Mouse (Mus musculus) bone marrow macrophage, adult 2 months (primary cell): ENCODE measurements around the gene Prr23a1. TPM values are rescaled to one million over a fixed set of nuclear protein-coding genes. Genes with fewer than 3 reads are reported as not detected.

Source experiments
- H3K27ac ChIP-seq: 2 replicates; pipeline ENCODE4 v1.5.1; 2012; ENCODE audit warnings: low read depth, low read length; ENCODE audit not compliant: insufficient read depth
- H3K4me1 ChIP-seq: 2 replicates; pipeline ENCODE4 v1.6.1; 2012; ENCODE audit warnings: low read length; ENCODE audit not compliant: control insufficient read depth, insufficient read depth
- H3K4me3 ChIP-seq: 2 replicates; pipeline ENCODE4 v1.5.1; 2012; ENCODE audit warnings: mild to moderate bottlenecking, low read length, moderate library complexity; ENCODE audit not compliant: insufficient read depth
- CTCF ChIP-seq: IDR thresholded peaks from 2 replicates; pipeline ENCODE4 v1.5.1; 2012; ENCODE audit warnings: low read depth, mild to moderate bottlenecking, low read length, moderate library complexity
- POLR2A ChIP-seq: IDR thresholded peaks from 2 replicates; pipeline ENCODE4 v1.6.1; 2012; ENCODE audit warnings: mild to moderate bottlenecking, low read depth, low read length, borderline replicate concordance
- polyA plus RNA-seq: library from polyadenylated mRNA; stranded (reverse); fragments of >200 nt; gene quantifications from 2 replicates; pipeline ENCODE4 v1.2.4, GENCODE M21; 2012; ENCODE audit not compliant: missing spikeins, insufficient read depth, insufficient read length

Gene Prr23a1
- polyA plus RNA-seq, 1 experiment, result not detected

- H3K4me3 ChIP-seq, result no peak overlapping the region
- no peaks in the 10 kb centered on the region for H3K4me1 ChIP-seq
- TF ChIP-seq CTCF (no peak), POLR2A (no peak)
- H3K27ac ChIP-seq, result no peak overlapping the region
These were observed 21.8 kb upstream of the Prr23a1 start for GRCm38 (mm10) chr9:98820461-98820860.

- no peaks in the 10 kb centered on the region for H3K4me1 ChIP-seq
- TF ChIP-seq CTCF (no peak), POLR2A (no peak)
These were observed 21.2 kb upstream of the Prr23a1 start for GRCm38 (mm10) chr9:98821067-98821466.

GRCm38 (mm10) chr9:98823805-98824204, 18.5 kb upstream of the Prr23a1 start:
- no peak for TF ChIP-seq POLR2A
- TF ChIP-seq CTCF, result no peak
- Histone ChIP-seq H3K4me3 (no peak overlapping the region), H3K4me1 (no peaks in the 10 kb centered on the region), H3K27ac (no peak overlapping the region)

More at GRCm38 (mm10) chr9:98821067-98821466, 21.2 kb upstream of the Prr23a1 start:
- no peak overlapping the region for H3K27ac ChIP-seq
- no peak overlapping the region for H3K4me3 ChIP-seq

GRCm38 (mm10) chr9:98829508-98829907, 12.8 kb upstream of the Prr23a1 start:
- no peak overlapping the region for H3K27ac ChIP-seq
- H3K4me3 ChIP-seq, result no peak overlapping the region
- no peaks in the 10 kb centered on the region for H3K4me1 ChIP-seq
- no peak for TF ChIP-seq CTCF
- TF ChIP-seq POLR2A, result no peak

GRCm38 (mm10) chr9:98837537-98838074, 4.7 kb upstream of the Prr23a1 start:
- no peak overlapping the region for H3K4me3 ChIP-seq
- no peaks in the 10 kb centered on the region for H3K4me1 ChIP-seq
- TF ChIP-seq POLR2A (no peak), CTCF (no peak)
- no peak overlapping the region for H3K27ac ChIP-seq

- Histone ChIP-seq H3K4me3 (no peak within 1 kb of the TSS), H3K27ac (no peak within 1 kb of the TSS), H3K4me1 (no peaks in the 10 kb centered on the region)
- TF ChIP-seq POLR2A, result no peak
- TF ChIP-seq CTCF, result no peak
These were observed 13.9 kb downstream of the Prr23a1 start, which contains the start of gene Prr23a2 for GRCm38 (mm10) chr9:98856210-98856609. TSS of gene Prr23a2 (plus strand) at chr9:98856494.

GRCm38 (mm10) chr9:98863463-98863862, 21.2 kb downstream of the Prr23a1 start:
- H3K4me1 ChIP-seq, result no peaks in the 10 kb centered on the region
- H3K27ac ChIP-seq, result no peak overlapping the region
- no peak for TF ChIP-seq CTCF
- no peak for TF ChIP-seq POLR2A
- no peak overlapping the region for H3K4me3 ChIP-seq

- Histone ChIP-seq H3K4me1 (no peaks in the 10 kb centered on the region), H3K4me3 (no peak within 1 kb of the TSS), H3K27ac (no peak within 1 kb of the TSS)
- TF ChIP-seq POLR2A (no peak), CTCF (no peak)
These were observed 22.3 kb downstream of the Prr23a1 start, which contains the start of gene Prr23a3 for GRCm38 (mm10) chr9:98864571-98864970. TSS of gene Prr23a3 (plus strand) at chr9:98864767.

Other genes with a start within 250 kb of the Prr23a1 start
- gene Mrps22, start 240.8 kb upstream of the Prr23a1 start, polyA plus RNA-seq, result 12.9 and 14.1 TPM in 2 replicates
- gene Prr23a2, start 14.0 kb downstream of the Prr23a1 start, polyA plus RNA-seq, result not detected in 2 replicates
- not detected in 2 replicates for gene Prr23a3, start 22.3 kb downstream of the Prr23a1 start, polyA plus RNA-seq
- not detected in 2 replicates for gene 7420426K07Rik, start 60.6 kb downstream of the Prr23a1 start, polyA plus RNA-seq
- gene Foxl2, start 112.8 kb downstream of the Prr23a1 start, polyA plus RNA-seq, result not detected in 2 replicates
- 47.4 and 51.5 TPM in 2 replicates for gene Faim, start 143.9 kb downstream of the Prr23a1 start, polyA plus RNA-seq
- 0.36 TPM in 1 of 2 replicates, not detected in the other for gene Gm1123, start 193.2 kb downstream of the Prr23a1 start, polyA plus RNA-seq